Mouse (Mus musculus) midbrain, embryonic 13.5 days (tissue): ENCODE measurements around the gene Gm29735. TPM values are rescaled to one million over a fixed set of nuclear protein-coding genes. Genes with fewer than 3 reads are reported as not detected.
"Not testable (repeated sequence)": the region's sequence is repeated elsewhere in the genome, so short reads cannot be mapped to it uniquely, and the experiment has no call there.

Source experiments
- ATAC-seq: fragments of 200-750 bp; cut with Nextera tagmentation; 2 replicates; pipeline ENCODE4 v1.8.0; 2017; ENCODE audit warnings: mild to moderate bottlenecking, moderate TSS enrichment, moderate library complexity
- H3K27ac ChIP-seq: fragments of 300-500 bp; sonication (generic); 2 replicates; pipeline ENCODE4 v1.5.1; 2015; ENCODE audit warnings: inconsistent platforms, mild to moderate bottlenecking, moderate library complexity
- H3K27me3 ChIP-seq: fragments of 300-500 bp; sonication (generic); 2 replicates; pipeline ENCODE4 v1.6.1; 2015; ENCODE audit warnings: mild to moderate bottlenecking, inconsistent platforms
- H3K36me3 ChIP-seq: fragments of 300-500 bp; sonication (generic); 2 replicates; pipeline ENCODE4 v1.6.1; 2015; ENCODE audit warnings: mild to moderate bottlenecking, inconsistent platforms
- H3K4me1 ChIP-seq: fragments of 300-500 bp; sonication (generic); replicated peaks from 2 replicates; pipeline ENCODE4 v1.6.1; 2015; ENCODE audit warnings: inconsistent platforms
- H3K4me2 ChIP-seq: fragments of 300-500 bp; sonication (generic); replicated peaks from 2 replicates; pipeline ENCODE4 v1.6.1; 2015; ENCODE audit warnings: moderate library complexity, mild to moderate bottlenecking, inconsistent platforms
- H3K4me3 ChIP-seq: fragments of 300-500 bp; sonication (generic); replicated peaks from 2 replicates; pipeline ENCODE4 v1.5.1; 2015; ENCODE audit warnings: mild to moderate bottlenecking, inconsistent platforms
- H3K9ac ChIP-seq: fragments of 300-500 bp; sonication (generic); replicated peaks from 2 replicates; pipeline ENCODE4 v1.6.1; 2015; ENCODE audit warnings: mild to moderate bottlenecking, inconsistent platforms
- H3K9me3 ChIP-seq: fragments of 300-500 bp; sonication (generic); 2 replicates; pipeline ENCODE4 v1.6.1; 2016; ENCODE audit warnings: mild to moderate bottlenecking, inconsistent platforms
- WGBS: fragments of 180-500 bp; shearing (Covaris S2); methylation state at CpG from one replicate; pipeline ENCODE4 v1.1.7; 2015; 5-methylcytosine and 5-hydroxymethylcytosine counted together
- polyA plus RNA-seq: library from polyadenylated mRNA; unstranded; fragments of >200 nt; fragmentation: Nextera tagmentation; extraction: Ambion mirVana; gene quantifications from 2 replicates; pipeline ENCODE4 v1.2.1, GENCODE M21; 2015

Gene Gm29735
- polyA plus RNA-seq, 1 experiment from 2014 or later = not detected

DNA sequence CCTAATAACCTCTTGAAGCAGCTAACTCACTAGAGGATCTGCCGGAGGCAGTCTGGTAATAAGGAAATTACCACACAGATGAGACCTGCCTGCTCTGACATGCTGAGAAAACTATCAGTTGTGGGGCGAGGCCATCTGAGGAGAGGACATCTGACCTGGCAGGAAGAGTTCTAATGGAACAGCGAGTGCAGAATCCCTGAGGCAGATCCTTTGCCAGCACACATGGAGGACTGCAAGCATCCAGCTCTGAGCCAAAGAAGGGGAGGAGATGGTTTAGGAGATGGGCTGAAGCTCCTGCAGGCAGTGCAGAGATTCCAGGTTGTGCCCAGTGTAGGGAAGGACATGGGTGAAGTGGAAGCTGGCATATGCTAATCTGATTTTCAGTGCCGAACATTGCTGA lies 4.7 kb downstream of the Gm29735 start:
- Histone ChIP-seq H3K9ac (no peak overlapping the region), H3K4me2 (no peak overlapping the region), H3K27ac (no peak overlapping the region), H3K36me3 (no peaks in the 10 kb centered on the region), H3K4me1 (no peaks in the 10 kb centered on the region), H3K4me3 (no peak overlapping the region), H3K27me3 (no peaks in the 10 kb centered on the region), H3K9me3 (no peaks in the 10 kb centered on the region)
- 84% methylated on average over 4 of the region's 4 CpGs for WGBS
- no peak for ATAC-seq

DNA sequence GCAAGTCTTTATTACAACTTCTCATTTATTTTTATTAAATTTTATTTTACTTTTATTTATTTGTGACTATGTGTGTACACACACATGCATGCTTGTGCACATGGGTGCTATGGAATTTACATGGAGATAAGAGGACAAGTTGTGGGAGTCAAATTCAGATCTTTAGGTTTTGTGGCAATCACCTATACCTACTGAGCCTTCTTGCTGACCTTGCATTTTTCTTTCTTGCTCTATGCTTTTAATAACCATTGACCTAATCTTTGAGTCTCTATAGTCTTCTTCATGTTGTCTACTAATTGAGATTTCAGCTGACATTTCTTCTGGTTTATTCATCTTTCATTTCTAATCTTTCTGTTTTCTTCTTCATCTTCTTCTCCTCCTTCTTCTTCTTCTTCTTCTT lies 8.3 kb downstream of the Gm29735 start:
- H3K36me3 ChIP-seq = no peaks in the 10 kb centered on the region
- ATAC-seq = no peak
- no peak overlapping the region for H3K9ac ChIP-seq
- no peak overlapping the region for H3K4me2 ChIP-seq
- H3K4me3 ChIP-seq = no peak overlapping the region
- no peaks in the 10 kb centered on the region; the same call in 1 of the 2 replicates for H3K27me3 ChIP-seq
- H3K4me1 ChIP-seq = no peaks in the 10 kb centered on the region
- no peak overlapping the region for H3K27ac ChIP-seq
- H3K9me3 ChIP-seq = no peaks in the 10 kb centered on the region

DNA sequence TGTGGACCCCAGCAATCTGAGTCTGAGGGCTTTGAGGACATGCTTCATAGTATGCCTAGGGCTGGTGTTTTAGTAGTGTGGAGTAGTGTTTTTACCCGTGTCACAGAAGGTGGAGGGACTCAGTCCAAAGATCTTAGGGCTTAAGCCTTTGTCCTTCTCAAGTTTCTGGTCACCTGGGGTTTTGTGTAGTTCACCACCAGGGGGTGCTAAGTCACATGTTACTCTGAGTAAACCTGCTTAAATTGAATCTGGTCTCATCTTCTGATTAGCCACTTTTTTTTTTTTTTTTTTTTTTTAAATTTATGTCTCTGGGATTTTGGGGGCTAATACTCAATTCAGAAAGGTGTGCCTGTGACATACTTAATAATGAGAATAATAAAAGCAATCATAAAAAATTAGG lies 10.9 kb downstream of the Gm29735 start:
- Histone ChIP-seq H3K4me3 (no peak overlapping the region), H3K27me3 (no peaks in the 10 kb centered on the region; the same call in 1 of the 2 replicates), H3K9ac (no peak overlapping the region), H3K4me1 (no peaks in the 10 kb centered on the region), H3K36me3 (no peaks in the 10 kb centered on the region), H3K9me3 (no peaks in the 10 kb centered on the region), H3K27ac (no peak overlapping the region), H3K4me2 (no peak overlapping the region)
- ATAC-seq = no peak
- 0% methylated on average over 1 of the region's 1 CpGs for WGBS

DNA sequence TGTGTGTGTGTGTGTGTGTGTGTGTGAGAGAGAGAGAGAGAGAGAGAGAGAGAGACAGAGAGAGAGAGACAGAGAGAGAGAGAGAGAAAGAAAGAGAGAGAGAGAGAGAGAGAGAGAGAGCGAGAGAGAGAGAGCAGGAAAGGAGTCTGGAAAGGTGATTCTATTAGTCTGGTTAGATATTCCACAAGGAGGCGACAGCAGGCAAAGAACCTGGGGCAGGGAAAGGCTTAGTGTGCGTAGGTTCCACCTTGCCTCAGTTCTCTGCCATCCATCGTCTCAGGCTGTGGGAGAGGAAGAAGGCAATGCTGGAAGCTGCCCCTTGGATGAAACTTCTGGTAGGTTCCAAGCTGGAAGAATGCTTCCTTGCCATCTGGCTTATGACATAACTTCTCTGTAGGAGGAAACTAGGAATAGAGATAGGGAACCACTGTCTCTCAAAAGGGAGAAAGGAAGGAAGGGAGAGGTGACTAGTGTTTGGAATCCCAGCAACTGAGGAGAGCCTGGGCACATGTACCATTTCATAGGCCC lies 11.4 kb downstream of the Gm29735 start:
- WGBS = 37% methylated on average over 4 of the region's 4 CpGs
- no peaks in the 10 kb centered on the region for H3K36me3 ChIP-seq
- ATAC-seq = no peak

DNA sequence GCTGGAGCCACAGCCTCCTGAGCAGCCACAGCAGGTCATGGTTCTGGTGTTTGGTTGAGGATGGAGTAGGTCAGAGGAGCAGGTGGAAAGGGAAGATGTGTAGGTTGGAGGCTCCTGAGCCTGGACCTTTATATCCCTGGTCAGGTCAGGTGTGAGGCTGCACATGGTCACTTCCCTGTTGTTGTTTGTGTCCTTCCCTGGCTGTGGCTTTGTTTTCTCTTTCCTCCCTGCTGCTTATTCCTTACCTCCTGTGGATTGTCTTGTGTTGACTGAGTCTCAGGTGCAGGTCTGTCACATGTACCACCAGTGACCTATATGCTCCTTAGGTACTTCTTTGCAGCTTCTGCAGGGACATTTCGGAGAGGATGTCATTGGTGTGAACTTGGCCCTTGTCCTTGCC lies 12.4 kb downstream of the Gm29735 start, which contains the start of gene Gm45337:
Gene Gm45337 (minus strand): TSS at position 101 of the 400 bp plus-strand sequence.
- WGBS = 81% methylated on average over 1 of the region's 1 CpGs
- Histone ChIP-seq H3K36me3 (no peaks in the 10 kb centered on the region), H3K4me1 (no peaks in the 10 kb centered on the region), H3K4me3 (no peak within 1 kb of the TSS), H3K9ac (no peak within 1 kb of the TSS), H3K27ac (no peak within 1 kb of the TSS), H3K9me3 (no peaks in the 10 kb centered on the region), H3K4me2 (no peak within 1 kb of the TSS), H3K27me3 (no peaks in the 10 kb centered on the region; the same call in 1 of the 2 replicates)
- no peak for ATAC-seq

More for the DNA sequence above, 11.4 kb downstream of the Gm29735 start:
- Histone ChIP-seq H3K4me2 (no peak overlapping the region), H3K9ac (no peak overlapping the region), H3K9me3 (no peaks in the 10 kb centered on the region), H3K4me3 (no peak overlapping the region), H3K27ac (no peak overlapping the region), H3K4me1 (no peaks in the 10 kb centered on the region), H3K27me3 (no peaks in the 10 kb centered on the region; the same call in 1 of the 2 replicates)

DNA sequence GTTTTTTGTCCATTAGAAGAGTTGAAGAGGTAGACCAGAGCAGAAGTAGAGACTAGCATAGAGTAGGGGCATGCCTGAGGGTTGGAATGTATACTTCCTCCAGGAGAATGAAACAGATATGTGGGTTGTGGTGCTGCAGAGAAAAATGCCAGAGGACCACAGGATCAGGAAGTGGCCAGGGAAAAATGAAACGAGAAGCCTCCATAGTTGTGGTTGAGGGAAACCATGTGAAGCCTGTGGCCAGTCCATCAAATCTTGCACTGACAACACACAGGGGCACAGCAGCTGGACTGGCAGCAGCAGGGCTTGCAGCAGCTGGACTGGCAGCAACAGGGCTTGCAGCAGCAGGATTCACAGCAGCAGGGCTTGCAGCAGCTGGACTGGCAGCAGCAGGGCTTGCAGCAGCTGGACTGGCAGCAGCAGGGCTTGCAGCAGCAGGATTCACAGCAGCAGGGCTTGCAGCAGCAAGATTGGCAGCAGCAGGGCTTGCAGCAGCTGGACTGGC lies 13.4 kb downstream of the Gm29735 start:
- H3K9me3 ChIP-seq, H3K9ac ChIP-seq, H3K27me3 ChIP-seq, H3K4me2 ChIP-seq, H3K4me3 ChIP-seq, H3K27ac ChIP-seq, H3K4me1 ChIP-seq, ATAC-seq, H3K36me3 ChIP-seq: not testable (repeated sequence)
- 71% methylated on average over 1 of the region's 1 CpGs for WGBS

DNA sequence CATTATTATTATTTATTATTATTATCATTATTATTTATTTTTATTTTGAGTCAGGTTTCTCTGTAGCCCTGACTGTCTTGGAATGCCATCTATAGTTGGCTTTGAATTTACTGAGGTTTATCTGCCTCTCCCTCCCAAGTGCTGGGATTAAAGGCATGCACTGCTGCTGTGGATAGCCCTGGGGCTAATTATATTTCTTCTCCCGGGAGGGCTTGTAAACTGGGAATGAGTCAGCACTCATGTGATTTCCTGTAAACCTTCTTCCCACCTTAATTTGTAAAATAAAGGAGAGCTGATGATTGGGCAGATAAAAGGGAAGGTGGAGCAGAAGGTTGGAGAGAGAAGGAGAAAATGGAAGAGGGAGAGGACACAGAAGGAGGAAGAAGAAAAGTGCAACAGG lies 16.2 kb downstream of the Gm29735 start:
- 65% methylated on average over 1 of the region's 1 CpGs for WGBS
- H3K4me1 ChIP-seq = no peaks in the 10 kb centered on the region
- H3K4me2 ChIP-seq = no peak overlapping the region
- H3K27ac ChIP-seq = no peak overlapping the region
- H3K9me3 ChIP-seq = no peaks in the 10 kb centered on the region
- no peaks in the 10 kb centered on the region; the same call in 1 of the 2 replicates for H3K27me3 ChIP-seq
- no peak overlapping the region for H3K4me3 ChIP-seq
- H3K9ac ChIP-seq = no peak overlapping the region
- ATAC-seq = no peak
- no peaks in the 10 kb centered on the region for H3K36me3 ChIP-seq

DNA sequence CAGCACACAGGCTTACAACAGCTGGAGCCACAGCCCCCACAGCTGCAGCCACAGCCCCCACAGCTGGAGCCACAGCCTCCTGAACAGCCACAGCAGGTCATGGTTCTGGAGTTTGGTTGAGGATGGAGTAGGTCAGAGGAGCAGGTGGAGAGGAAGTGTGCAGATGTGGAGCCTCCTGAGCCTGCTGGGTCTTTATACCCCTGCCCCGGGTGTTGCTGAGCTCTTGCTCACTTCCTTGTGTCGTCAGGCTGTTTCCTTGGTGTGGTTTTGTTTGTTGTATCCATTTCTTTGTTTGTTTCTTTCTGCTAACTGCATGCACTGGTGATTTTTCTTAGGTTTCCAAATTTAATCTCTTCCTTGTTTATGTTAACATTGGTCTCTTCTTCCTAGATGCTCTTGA lies 21.0 kb downstream of the Gm29735 start, which contains the start of gene Gm39115:
Gene Gm39115 (minus strand): TSS at position 101 of the 400 bp plus-strand sequence.
- H3K9me3 ChIP-seq, ATAC-seq, H3K4me3 ChIP-seq, H3K4me2 ChIP-seq, H3K27ac ChIP-seq, H3K4me1 ChIP-seq, H3K9ac ChIP-seq, H3K36me3 ChIP-seq, H3K27me3 ChIP-seq: not testable (repeated sequence)
- 57% methylated on average over 2 of the region's 2 CpGs for WGBS

DNA sequence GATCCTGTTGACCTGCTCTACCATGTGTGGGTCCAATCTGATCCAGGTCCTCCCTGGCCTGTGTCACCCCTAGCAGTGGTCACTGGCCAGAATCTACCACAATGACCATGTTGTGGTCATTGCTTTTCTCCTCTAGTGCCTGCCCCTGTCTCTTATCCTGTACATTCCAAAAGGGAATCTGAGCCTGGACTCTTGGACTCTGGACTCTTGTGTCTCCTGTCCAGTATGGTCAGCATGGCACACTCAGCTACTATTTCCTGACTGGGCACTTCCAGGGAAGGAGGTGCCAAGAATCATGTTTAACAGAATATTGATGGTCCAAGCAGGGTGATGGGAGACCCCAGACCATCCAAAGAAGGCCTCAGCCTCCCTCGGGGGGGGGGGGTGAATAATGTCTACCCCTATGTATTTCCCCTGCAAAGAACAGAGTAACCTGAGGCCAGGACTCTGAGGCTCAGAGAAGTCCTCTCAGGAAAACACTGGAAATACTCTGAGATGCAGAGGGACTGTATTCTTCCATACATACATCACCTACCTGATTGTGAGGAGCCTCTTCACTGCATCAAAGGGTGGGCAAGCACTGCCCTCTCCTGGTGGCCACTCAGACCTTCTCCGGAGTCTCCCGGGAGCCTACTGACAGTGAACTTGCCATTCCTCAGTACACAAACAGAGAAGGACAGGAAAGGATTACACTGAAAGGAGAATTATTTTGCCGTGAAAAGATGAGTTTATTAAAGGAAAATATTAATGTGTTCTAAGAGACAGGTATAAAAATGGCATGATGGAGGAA lies 22.5 kb downstream of the Gm29735 start:
- H3K27me3 ChIP-seq = no peaks in the 10 kb centered on the region
- no peak overlapping the region for H3K4me3 ChIP-seq
- H3K4me1 ChIP-seq = no peaks in the 10 kb centered on the region
- no peaks in the 10 kb centered on the region for H3K36me3 ChIP-seq
- no peak overlapping the region for H3K4me2 ChIP-seq
- no peak overlapping the region for H3K9ac ChIP-seq
- H3K27ac ChIP-seq = no peak overlapping the region
- WGBS = 61% methylated on average over 4 of the region's 4 CpGs
- no peak for ATAC-seq
- no peaks in the 10 kb centered on the region for H3K9me3 ChIP-seq

DNA sequence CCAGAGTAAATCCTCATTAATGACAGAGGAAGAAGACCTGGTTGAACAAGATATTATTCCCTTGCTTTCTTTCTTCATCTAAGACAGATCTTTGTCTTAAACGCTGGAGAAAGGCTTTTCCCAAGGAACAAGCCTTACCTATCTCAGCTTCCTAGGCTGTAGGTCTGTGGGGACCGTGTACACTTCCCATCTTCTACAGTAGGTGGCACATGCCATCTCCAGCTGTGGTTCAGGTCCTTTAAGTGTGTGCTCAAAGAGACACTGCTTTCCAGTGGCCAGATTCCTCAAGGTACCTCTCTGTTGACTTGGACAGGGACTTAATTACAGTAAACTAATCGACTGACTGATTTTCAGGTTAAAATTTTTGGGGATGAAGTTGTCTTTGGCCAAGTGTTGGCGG lies 28.1 kb downstream of the Gm29735 start:
- WGBS = 67% methylated on average over 4 of the region's 4 CpGs
- H3K9ac ChIP-seq = no peak overlapping the region
- no peak overlapping the region for H3K27ac ChIP-seq
- ATAC-seq = no peak
- no peaks in the 10 kb centered on the region for H3K27me3 ChIP-seq
- no peak overlapping the region for H3K4me2 ChIP-seq
- no peaks in the 10 kb centered on the region for H3K9me3 ChIP-seq
- H3K4me3 ChIP-seq = no peak overlapping the region
- no peaks in the 10 kb centered on the region for H3K4me1 ChIP-seq
- no peaks in the 10 kb centered on the region for H3K36me3 ChIP-seq

DNA sequence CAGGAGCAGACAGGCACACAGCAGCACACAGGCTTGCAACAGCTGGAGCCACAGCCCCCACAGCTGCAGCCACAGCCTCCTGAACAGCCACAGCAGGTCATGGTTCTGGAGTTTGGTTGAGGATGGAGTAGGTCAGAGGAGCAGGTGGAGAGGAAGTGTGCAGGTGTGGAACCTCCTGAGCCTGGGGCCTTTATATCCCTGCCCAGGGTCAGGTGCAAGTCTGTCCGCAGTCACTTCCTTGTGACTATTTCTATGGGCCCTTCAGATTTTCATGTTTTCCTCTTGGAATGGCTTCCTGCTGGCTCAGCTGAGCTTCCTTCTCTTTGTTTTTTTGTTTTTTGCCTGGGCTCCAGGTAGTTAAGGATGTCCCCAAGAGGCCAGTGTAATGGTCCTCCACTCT lies 36.3 kb downstream of the Gm29735 start, which contains the start of gene Gm45618:
Gene Gm45618 (minus strand): TSS at position 101 of the 400 bp plus-strand sequence.
- H3K36me3 ChIP-seq, H3K4me1 ChIP-seq, H3K4me2 ChIP-seq, H3K9me3 ChIP-seq, H3K4me3 ChIP-seq, ATAC-seq, H3K27ac ChIP-seq, H3K9ac ChIP-seq, H3K27me3 ChIP-seq: not testable (repeated sequence)
- WGBS = 94% methylated on average over 1 of the region's 1 CpGs

DNA sequence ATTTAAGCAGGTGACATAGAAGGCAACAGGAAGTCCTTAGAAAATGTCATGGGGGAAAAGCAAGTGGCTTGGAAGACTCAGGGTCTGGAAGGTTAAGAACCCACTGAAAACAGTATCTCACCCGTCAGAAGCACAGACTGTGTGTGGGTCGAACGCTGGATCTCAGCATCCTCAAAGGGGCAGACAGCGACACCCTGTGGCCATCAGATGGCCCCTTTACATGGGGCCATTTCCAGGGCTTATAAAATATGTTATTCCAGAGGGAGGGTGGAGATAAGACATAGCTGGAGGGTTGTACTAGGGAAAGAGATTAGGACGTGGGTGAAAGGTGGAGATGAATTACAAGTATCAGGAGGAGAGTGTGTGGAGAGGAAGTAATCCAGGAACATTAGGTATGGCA lies 37.3 kb downstream of the Gm29735 start:
- 15% methylated on average over 5 of the region's 5 CpGs for WGBS
- Histone ChIP-seq H3K27ac (no peak overlapping the region), H3K9ac (no peak overlapping the region), H3K36me3 (no peaks in the 10 kb centered on the region), H3K4me3 (no peak overlapping the region), H3K9me3 (no peaks in the 10 kb centered on the region), H3K27me3 (no peaks in the 10 kb centered on the region), H3K4me2 (no peak overlapping the region), H3K4me1 (no peaks in the 10 kb centered on the region)
- ATAC-seq = no peak
